Mouse (Mus musculus): ENCODE measurements around the gene Olfr223.
"Not testable (repeated sequence)": the region's sequence is repeated elsewhere in the genome, so short reads cannot be mapped to it uniquely, and the experiment has no call there.

Gene Olfr223

DNA sequence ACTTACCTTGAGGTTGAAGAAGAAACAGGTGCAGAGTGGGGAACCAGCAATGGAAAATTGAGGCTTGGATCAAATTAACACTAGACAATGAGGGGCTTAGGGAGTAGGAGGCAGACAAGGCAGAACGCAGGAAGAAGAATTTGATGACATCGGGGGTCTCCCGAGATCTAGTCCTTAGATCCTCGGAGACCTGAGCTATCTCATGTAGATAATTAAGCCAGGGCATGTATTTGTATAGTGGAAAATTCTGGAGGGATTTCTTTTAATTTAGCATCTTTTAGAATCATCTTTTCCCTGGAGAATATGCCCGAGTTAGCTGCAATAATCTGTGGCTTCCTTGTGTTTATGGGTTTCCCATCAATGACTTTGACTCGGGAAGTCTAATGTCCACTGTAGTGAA is at the start of gene Olfr223:
Gene Olfr223 (minus strand): TSS at position 101 of the 400 bp plus-strand sequence.
- no peak for DNase-seq (ENCODE audit: low read depth, low spot score)

DNA sequence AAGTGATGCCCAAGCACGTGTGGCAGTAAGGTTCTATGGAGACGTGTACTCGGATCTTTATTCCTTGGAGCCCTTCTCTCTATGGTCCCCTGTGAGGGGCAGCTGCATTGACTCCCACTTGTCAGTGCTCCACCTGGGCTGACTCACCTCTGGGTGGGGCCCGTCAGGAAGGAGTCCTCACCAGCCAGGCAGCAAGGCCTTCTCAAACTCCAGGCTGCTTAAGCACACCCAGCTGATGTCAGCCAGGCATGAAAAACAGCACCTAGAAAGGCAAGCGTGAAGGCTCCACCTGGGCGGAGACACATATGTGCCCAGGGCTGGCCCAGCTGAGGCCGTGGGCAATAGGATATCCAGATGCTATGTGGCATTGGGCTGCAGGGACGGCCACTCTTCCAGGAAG is 49.3 kb upstream of the Olfr223 start:
- no peak for DNase-seq (ENCODE audit: low read depth, low spot score)

DNA sequence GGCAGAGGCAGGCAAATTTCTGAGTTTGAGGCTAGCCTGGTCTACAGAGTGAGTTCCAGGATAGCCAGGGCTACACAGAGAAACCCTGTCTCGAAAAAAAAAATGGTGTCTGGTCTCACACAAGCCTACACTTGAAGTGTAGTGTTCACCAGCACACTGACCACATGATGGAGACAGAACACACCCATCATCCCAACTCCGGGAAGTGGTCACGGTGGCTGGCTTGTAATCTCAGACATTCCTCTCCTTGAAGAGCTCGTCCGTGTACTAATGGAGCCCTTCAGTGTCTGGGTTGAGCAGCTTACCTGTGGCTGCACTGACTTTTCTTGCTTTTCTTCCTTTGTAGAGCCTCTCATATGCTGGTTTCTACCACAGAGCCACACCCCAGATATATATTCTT is 48.1 kb upstream of the Olfr223 start:
- no peak for DNase-seq (ENCODE audit: low read depth, low spot score)

DNA sequence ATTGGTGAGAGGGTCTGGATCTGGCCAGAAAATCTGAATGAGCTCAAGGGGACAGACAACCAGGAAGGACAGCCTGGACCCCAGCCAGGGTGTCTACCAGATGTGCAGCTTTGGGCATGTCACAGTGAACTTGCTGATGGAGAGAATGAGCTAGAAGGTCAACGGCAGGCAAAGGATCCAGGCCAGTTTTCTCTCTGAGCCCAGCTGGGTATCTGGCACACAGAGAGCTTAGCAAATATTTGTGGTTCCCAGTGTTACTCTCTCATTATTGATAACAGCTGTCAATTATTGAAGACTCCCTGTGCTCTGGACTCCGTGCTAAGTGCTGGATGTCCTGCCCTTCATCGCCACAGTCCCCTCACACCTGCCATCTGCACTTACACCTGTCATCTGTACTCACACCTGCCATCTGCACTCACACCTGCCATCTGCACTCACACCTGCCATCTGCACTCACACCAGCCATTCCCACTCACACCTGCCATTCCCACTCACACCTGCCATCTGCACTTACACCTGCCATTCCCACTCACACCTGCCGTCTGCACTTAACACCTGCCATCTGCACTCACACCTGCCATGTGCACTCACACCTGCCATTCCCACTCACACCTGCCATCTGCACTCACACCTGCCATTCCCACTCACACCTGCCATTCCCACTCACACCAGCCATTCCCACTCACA is 47.0 kb upstream of the Olfr223 start:
- no peak for DNase-seq (ENCODE audit: low read depth, low spot score)

DNA sequence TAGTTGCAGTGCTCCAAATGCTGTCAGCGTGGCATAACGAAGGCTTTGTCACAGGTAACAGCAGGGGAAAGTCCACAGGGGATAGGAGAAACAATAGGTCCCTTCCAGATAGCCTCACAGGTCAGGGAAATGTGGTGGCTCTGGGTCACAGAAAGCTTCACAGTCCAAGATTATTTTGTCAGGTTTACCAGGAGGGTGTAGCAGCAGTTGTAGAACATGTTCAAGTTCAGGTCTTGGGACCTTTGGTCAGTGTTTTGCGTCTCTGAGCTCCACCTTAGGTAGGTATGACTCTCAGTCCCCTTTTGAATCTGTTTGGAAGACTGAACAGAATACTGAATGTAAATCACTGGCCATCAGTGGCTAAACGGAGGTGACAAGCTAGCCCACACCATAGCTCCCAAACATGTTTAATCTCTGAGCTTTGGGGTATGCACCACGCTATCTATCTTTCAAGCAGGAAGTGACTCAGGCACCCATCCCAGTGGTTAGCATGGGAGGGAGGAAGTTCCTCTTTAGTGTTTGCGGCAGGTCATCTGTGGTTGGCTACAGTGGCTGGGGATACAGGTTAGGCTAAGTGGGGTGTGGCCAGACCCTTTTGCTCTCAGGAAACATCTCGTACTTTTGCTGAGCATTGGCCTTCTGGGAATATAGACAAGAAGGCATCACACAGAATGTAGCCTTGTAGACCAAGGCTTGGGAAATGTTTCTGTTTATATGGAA is 43.8 kb upstream of the Olfr223 start:
- no peak for DNase-seq (ENCODE audit: low read depth, low spot score)

DNA sequence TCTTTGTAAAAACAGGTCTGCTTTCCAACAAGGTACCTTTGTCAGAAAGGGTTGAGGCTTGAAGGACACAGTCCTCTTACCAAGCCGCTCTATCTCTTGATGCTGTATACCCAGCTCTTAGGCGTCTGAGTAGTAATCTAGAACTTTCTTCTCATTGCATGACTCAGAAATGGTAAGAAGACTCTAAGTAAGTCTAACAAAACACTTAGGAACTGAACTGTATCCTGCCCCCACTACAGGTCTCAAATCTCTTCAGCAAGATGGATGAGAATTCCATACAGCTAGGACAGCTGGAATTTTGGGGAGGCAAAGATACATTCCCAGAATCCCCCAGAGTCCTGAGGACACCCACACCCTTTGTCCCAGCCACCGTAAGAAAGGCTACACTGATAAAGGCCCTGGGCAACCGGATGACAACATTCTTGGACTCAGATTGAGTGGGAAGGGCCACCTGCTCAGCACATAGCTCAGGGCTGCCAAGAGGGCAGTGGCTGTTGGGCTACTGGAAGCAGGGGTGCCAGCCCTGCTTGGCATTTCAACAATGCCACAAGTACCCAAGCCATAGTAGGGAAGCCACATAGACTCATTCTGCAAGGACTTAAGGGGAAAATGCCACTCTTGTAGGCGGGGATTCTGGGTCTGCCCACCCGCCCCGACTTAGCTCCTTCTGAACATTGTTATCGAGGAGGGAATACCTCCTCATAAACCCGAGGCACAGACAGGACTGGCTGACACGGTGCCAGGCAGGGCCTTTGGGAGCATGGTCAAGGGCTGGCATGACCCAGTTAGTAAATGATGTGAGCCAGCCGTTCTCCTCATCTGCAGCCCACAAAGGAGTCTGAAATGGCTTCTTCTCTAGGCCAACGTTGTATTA is 43.0 kb upstream of the Olfr223 start:
- DNase-seq (ENCODE audit: low read depth, low spot score): no peak

DNA sequence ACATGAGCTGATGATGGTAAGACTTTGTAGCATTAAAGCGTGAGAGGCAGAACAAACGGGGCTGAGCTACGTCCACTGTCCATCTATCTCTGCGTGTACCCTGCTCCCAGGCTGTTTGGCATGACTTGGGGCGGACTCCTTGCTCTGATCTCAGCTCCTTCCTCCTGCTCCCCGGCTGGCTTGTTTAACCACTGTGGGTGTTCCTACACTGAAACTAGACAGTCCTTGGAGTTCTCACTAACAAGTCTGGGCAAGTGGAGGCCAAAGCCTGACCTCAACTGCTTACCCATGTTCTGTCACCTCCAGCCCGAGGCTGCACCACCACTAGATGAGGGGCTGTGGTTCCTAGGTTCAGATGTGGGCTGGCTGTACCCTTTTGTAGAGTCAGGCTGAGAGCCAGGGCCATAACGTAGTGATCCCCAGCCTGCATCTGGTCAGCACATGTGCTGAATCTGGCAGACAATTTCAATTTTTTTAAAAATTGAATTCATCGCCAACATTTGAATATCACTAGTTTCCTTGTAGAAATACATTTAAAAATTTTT is 42.2 kb upstream of the Olfr223 start:
- DNase-seq (ENCODE audit: low read depth, low spot score): no peak

DNA sequence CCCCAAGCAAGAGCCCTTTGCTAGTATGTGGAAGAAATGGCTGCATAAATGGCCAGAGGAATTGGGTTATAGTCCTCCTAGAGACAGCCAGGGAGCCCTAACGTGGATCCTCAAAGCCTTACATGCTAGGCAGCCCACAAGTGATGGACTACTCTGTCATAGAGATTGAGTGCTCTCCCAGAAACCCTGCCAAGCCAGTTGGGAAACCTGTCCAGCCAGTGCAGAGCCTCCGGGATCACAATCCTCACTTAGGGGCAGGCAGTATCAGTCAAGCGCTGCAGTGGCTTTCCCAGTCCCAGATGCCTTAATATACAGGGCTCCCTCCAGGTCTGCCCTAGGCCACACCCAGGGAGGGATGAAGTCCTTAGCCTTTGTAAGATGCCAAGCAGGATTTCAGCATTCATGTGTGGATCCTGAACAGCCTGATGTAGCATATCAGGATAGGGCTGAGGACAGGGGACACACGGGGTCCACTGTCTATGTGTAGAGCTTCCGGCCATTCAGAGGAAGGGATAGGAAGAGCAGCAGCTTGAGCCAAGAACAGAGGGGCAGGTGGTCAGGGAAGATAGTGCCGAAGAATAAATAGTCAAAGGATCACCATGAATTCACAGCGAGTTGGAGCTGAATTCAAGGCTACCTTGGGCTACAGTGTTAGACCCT is 41.0 kb upstream of the Olfr223 start:
- DNase-seq (ENCODE audit: low read depth, low spot score): no peak

DNA sequence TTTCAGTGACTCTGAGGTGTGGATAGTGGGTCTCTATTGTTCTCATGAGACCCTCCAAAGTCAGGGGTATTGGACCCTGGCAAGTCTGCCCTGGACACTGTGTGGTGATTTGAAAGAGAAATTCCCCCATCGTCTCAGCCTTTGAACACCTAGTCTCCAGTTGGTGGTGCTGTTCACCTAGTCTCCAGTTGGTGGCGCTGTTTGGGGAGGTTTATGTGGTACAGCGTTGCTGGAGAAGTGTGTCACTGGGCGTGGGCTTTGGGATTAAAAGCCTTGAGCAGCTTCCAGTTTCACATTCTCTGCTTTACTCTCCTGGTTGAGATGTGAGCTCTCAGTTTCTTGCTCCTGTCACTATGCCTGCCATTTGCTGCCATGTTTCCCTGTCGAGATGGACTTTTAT is 39.9 kb upstream of the Olfr223 start:
- DNase-seq (ENCODE audit: low read depth, low spot score): no peak

DNA sequence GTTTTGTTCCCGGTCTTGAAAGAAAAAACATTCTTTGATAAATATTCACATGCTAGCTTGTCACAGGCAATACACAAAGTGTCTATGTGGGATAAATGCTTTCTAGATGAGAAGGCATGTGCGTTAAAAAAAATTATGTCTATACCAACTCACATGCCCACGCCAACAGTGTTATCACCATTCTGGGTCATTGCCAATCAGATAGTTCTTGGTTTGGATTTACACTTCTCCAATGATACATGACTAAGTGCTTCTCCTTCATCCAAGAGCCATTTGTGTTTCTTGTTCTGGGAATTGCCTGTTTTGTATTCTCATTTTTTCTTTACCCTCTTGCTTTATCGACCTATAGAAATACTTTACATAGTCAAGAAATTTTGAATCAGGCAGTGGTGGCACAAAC is 38.9 kb upstream of the Olfr223 start:
- no peak for DNase-seq (ENCODE audit: low read depth, low spot score)

DNA sequence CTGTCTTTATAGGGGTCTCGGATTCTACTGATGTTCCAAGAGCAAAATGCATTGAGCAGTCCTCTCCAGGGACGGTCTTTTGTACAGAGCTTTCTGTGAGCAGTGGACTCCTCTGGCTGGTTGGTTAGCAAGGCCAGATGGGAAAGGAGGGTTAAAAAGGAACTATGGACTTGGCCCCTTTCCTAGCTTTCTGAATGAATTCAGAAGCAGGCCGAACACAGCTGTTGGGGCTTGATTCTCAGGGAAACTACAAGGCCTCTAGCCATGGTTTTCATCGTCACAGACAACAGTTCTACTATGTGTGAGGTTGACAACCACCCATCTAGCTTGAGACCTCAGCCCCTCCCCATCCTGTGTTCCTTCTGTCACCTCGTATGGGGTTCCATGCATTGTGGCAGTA is 36.8 kb upstream of the Olfr223 start:
- DNase-seq (ENCODE audit: low read depth, low spot score): no peak

DNA sequence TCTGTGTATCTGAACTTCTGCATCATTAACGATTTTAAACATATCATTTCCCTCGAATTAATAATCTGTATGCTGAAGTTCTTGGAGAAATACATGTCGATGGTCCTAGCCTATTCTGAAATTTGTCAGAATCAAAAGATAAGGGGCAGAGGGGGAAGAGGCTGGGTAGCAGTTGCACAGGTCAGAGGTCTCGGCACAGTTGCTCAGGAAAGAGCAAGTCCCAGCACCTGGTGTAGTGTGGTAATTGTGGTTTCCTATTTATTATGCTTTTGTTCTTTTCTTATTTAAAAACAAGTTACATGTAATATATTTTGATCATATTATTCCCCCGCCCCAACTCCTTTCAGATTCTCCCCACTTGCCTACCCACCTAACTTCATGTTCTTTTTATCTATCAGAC is 35.1 kb upstream of the Olfr223 start:
- DNase-seq (ENCODE audit: low read depth, low spot score): no peak

DNA sequence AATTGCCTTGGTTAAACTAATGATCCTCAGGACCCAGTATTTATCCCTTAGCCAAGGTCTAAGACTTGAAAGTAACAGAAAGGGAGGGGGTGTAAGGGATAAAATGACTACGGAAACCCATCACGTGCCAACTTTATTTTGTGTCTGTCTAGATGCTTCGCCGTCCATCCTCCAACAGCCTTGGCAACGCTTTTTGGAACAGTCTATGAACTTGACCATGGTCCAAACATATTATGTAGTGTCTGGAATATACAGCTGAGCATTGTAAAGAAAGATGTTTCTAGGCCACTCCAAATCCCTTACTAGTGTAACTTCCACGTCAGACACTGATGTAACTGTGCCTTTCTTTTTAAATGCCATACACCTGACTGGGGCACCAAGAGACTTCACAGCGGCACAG is 33.1 kb upstream of the Olfr223 start:
- DNase-seq (ENCODE audit: low read depth, low spot score): no peak

DNA sequence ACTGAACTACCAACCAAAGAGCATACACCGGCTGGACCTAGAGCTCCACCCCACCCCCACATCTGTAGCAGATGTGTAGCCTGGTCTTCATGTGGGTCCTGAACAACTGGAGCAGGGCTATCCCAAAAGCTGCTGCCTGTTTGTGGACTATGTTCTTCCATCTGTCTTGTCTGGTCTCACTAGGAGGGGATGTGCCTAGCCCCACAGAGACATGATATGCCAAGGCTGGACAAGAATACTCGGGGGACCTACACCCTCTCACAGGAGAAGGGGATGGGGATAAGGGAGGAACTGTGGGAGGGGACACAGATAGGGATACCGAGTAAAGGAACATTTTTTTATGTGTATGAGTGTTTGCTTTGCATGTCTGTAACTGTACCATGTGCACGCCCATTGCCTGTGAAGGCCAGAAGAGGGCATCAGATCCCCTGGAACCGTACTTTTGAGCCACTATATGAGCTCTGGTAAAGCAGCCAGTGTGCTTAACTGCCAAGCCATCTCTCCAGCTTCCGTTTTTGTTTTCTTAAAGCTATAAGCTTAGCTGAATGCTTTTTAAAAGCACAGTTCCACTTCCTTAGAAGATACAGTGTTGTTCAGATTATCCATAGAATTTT is 31.0 kb upstream of the Olfr223 start:
- DNase-seq (ENCODE audit: low read depth, low spot score): peak; percentile 38

DNA sequence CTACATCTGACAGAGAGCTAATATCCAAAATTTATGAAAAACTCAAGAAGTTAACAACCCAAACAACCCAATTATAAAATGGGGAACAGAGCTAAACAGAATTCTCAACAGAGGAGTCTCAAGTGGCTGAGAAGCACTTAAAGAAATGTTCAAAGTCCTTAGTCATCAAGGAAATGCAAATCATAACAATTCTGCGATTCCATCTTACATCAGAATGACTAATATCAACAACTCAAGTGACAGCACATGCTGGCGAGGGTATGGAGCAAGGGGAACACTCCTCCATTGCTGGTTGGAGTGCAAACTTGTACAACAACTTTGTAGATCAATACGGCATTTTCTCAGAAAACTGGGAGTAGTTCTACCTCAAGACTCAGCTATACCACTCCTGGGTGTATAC is 29.1 kb upstream of the Olfr223 start:
- no peak for DNase-seq (ENCODE audit: low read depth, low spot score)

DNA sequence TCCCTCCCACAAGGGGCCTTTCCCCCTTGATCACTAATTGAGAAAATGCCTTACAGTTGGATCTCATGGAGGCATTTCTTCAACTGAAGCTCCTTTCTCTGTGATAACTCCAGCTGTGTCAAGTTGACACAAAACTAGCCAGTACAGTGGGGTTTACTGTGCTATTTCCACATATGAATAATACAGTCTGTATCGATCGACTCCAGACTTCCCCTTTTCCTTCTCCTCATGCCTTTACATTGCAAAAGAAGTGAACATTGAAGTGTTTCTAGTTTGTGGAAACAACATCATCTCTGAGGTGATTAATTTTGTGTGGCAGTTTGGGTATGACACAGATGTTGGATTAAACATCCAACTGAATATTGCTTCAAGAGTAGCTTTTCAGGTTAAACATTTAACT is 23.9 kb upstream of the Olfr223 start:
- DNase-seq (ENCODE audit: low read depth, low spot score): not testable (repeated sequence)

DNA sequence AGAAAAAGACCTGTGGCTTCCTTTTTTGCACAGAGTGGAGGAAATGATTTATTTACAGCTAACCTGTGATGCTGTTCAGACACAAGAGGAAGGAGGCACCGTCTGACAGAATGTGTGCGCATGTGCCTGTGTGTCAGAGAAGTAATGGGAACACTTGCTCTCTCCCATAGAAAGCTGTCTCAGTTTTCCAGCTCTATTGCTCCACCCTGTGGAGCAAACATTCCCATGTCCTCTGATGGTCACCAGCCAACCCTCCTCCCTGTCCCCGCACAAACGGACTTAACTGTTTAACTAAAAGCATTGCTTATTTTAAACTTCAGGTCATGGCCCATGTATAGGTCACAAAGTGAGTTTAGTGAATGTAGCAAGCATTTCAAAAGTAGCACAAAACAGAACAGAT is 21.0 kb upstream of the Olfr223 start:
- no peak for DNase-seq (ENCODE audit: low read depth, low spot score)

DNA sequence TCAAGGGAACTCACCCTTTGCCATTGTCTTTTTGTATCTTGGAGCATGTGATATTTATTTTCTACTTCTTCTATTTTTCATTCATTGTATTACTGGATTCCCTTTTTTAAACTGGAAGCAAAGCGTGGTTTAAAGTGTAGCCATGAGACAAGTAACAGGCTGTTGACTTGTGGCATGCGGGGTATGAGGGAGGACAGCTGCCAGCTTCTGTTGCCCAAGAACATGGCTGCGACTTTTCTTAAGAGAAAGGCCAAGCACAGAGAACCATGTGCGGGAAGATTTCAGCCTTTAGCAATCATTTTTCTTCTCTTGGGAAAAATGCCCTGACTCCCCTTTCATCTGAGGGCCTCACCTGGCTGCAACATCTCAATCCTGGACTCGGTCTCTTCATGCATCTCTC is 18.6 kb upstream of the Olfr223 start:
- DNase-seq (ENCODE audit: low read depth, low spot score): no peak

DNA sequence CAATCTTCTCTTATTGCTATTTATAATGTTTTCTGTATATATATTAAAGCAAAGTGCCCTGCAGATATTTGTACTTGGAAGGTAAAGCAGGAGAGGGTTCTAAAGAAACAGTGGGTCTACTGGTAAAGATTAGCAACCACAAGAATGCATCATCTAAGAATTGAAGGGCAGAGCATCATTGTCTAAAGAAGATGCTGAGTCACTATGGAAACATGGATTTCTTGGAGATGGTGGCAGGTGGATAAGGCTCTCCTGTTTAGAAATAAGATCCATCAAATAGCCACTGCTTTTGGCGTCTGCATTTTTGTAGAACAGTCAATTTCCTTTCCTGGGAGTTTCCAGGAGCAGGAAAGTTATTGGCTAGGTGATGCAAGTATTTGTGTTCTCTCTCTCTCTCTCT is 9.2 kb upstream of the Olfr223 start:
- no peak for DNase-seq (ENCODE audit: low read depth, low spot score)

DNA sequence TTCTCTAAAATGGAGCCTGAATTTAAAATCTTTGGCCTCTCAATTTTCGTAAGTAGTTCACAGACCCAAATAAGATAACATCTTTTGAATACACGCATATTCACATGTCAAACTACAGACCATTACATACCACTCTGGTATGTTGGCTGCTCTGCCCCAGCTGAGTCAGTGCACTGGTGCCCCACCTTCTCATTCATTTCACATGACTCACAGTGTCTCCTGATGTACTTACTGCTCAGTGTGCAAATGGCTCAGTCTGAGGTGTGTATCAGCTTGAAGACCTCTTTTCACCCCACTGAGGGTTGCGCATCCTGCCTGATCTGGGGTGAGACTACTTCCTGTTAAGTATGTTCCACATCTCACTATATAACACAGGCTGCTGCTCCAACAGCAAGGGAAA is 7.8 kb upstream of the Olfr223 start:
- DNase-seq (ENCODE audit: low read depth, low spot score): no peak

DNA sequence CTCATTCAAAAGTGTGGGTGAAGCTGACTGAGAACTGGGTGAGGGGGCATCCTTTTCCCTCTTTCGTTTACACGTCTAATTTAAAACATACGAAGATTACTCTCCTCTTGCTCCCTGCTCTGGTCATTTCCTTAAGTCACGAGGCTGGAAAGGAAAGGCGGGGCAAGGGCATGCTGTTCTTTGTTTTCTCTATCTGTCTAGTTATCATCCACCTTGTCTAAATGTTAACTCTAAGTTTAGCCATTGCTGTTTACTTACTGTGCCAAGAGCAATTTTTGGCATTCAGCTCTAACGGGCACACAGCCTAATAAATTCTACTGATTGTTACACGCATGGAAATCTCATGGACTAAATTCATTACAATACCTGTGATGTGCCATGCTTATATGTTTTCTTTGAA is 6.1 kb upstream of the Olfr223 start:
- DNase-seq (ENCODE audit: low read depth, low spot score): no peak

Data from embryo, embryonic 11.5 days (tissue).